ENCODE assay signal across 11 mouse cellular contexts in the genomic region with DNA sequence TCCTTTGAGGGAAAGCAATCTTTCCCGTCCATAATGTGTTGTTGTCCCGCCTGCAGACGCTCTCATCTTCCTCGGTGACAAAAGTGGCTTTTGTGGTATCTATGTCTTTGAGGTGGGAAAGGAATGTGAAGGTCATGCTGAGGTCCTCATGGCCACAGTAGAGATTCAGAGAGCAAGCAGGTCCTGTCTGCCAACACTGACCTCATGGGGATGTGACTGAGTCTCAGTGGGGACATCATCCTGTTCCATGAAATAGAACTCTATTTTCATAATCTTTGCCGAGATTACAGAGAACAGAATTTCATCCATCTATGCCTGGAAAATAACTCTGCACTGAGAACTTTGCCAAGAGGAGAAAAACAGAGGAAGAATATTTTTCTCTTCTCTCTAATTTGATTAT.
"Had no signal": no experiment of that assay in that cellular context is flagged by ENCODE, and none has a peak within 500 bp of the region (broad histone marks: within the 10 kb centered on the region; RNA-seq: fewer than 3 reads in every experiment).

No protein-coding gene starts in this region.

- H3K9me3 ChIP-seq: limb, embryonic 15.5 days; neural tube, embryonic 12.5 days had no signal

- DNase-seq: kidney, postnatal 14 days; layer of hippocampus, postnatal 36 days; lung, adult 18-20 months; lung, postnatal 36 days; midbrain, embryonic 14.5 days; spleen, adult 18-20 months; thymus, adult 18-20 months; thymus, postnatal 14 days had no signal

- H3K27me3 ChIP-seq: limb, embryonic 15.5 days; neural tube, embryonic 12.5 days had no signal

- H3K4me1 ChIP-seq: limb, embryonic 15.5 days; neural tube, embryonic 12.5 days had no signal

- H3K36me3 ChIP-seq: limb, embryonic 15.5 days; neural tube, embryonic 12.5 days had no signal

- H3K27ac ChIP-seq: limb, embryonic 15.5 days; liver, embryonic 14.5 days; neural tube, embryonic 12.5 days had no signal

- H3K4me3 ChIP-seq: limb, embryonic 15.5 days; neural tube, embryonic 12.5 days had no signal
